Mouse (Mus musculus): Measurements from ENCODE around the gene Pbld1.

The Pbld1 gene

GRCm38 (mm10) chr10:63099521-63099920 lies 39.6 kb downstream of the Pbld1 start, which contains the start of gene Atoh7:
Gene Atoh7 (plus strand): TSS chr10:63099651.
- DNase-seq: no peak

GRCm38 (mm10) chr10:63099941-63100562 lies 40.1 kb downstream of the Pbld1 start:
- peak; percentile 64 for DNase-seq

- DNase-seq: no peak
These were observed 40.7 kb downstream of the Pbld1 start for GRCm38 (mm10) chr10:63100657-63101056.

- no peak for DNase-seq
These were observed 53.2 kb downstream of the Pbld1 start for GRCm38 (mm10) chr10:63113027-63113604.

- DNase-seq: no peak
These were observed 53.9 kb downstream of the Pbld1 start for GRCm38 (mm10) chr10:63113716-63114360.

- DNase-seq: no peak
These were observed 55.9 kb downstream of the Pbld1 start for GRCm38 (mm10) chr10:63115881-63116280.

GRCm38 (mm10) chr10:63116376-63116775 lies 56.4 kb downstream of the Pbld1 start:
- DNase-seq: no peak

- no peak for DNase-seq
These were observed 57.6 kb downstream of the Pbld1 start for GRCm38 (mm10) chr10:63117583-63117982.

GRCm38 (mm10) chr10:63119916-63120315 lies 60.0 kb downstream of the Pbld1 start:
- DNase-seq: no peak

- no peak for DNase-seq
These were observed 62.0 kb downstream of the Pbld1 start for GRCm38 (mm10) chr10:63121961-63122360.

GRCm38 (mm10) chr10:63122516-63122915 lies 62.6 kb downstream of the Pbld1 start:
- DNase-seq: peak; percentile 38

- no peak for DNase-seq
These were observed 63.2 kb downstream of the Pbld1 start for GRCm38 (mm10) chr10:63123141-63123540.

GRCm38 (mm10) chr10:63124016-63124415 lies 64.1 kb downstream of the Pbld1 start:
- no peak for DNase-seq

GRCm38 (mm10) chr10:63125343-63125742 lies 65.4 kb downstream of the Pbld1 start:
- DNase-seq: peak; percentile 21

GRCm38 (mm10) chr10:63126116-63126515 lies 66.2 kb downstream of the Pbld1 start:
- DNase-seq: no peak

GRCm38 (mm10) chr10:63127156-63127555 lies 67.2 kb downstream of the Pbld1 start:
- DNase-seq: no peak
